Mouse (Mus musculus) retina, postnatal 1 day (tissue): Measurements from ENCODE around the gene Setd4.

ENCODE experiments used
- DNase-seq: peaks from one replicate; pipeline ENCODE4 v3.0.0-alpha.2; 2012

The Setd4 gene

GRCm38 (mm10) chr16:93543704-93544103, 60.2 kb downstream of the Setd4 start:
- peak; percentile 89 for DNase-seq

- DNase-seq = no peak
These were observed 64.0 kb downstream of the Setd4 start for GRCm38 (mm10) chr16:93539891-93540290.

GRCm38 (mm10) chr16:93535151-93535853, 68.6 kb downstream of the Setd4 start:
- DNase-seq = no peak
